Mouse (Mus musculus) bone marrow macrophage, adult 2 months (primary cell): Measurements from ENCODE around the gene Zmat3. TPM values are rescaled to one million over a fixed set of nuclear protein-coding genes. Genes with fewer than 3 reads are reported as not detected.

Experiments
- H3K27ac ChIP-seq: 2 replicates; pipeline ENCODE4 v1.5.1; 2012; ENCODE audit warnings: low read depth, low read length; ENCODE audit not compliant: insufficient read depth
- H3K4me1 ChIP-seq: 2 replicates; pipeline ENCODE4 v1.6.1; 2012; ENCODE audit warnings: low read length; ENCODE audit not compliant: control insufficient read depth, insufficient read depth
- H3K4me3 ChIP-seq: 2 replicates; pipeline ENCODE4 v1.5.1; 2012; ENCODE audit warnings: mild to moderate bottlenecking, low read length, moderate library complexity; ENCODE audit not compliant: insufficient read depth
- CTCF ChIP-seq: IDR thresholded peaks from 2 replicates; pipeline ENCODE4 v1.5.1; 2012; ENCODE audit warnings: low read depth, mild to moderate bottlenecking, low read length, moderate library complexity
- POLR2A ChIP-seq: IDR thresholded peaks from 2 replicates; pipeline ENCODE4 v1.6.1; 2012; ENCODE audit warnings: mild to moderate bottlenecking, low read depth, low read length, borderline replicate concordance
- polyA plus RNA-seq: library from polyadenylated mRNA; stranded (reverse); fragments of >200 nt; gene quantifications from 2 replicates; pipeline ENCODE4 v1.2.4, GENCODE M21; 2012; ENCODE audit not compliant: missing spikeins, insufficient read depth, insufficient read length

Zmat3 gene
- polyA plus RNA-seq, 1 experiment, result 11.6 TPM

DNA sequence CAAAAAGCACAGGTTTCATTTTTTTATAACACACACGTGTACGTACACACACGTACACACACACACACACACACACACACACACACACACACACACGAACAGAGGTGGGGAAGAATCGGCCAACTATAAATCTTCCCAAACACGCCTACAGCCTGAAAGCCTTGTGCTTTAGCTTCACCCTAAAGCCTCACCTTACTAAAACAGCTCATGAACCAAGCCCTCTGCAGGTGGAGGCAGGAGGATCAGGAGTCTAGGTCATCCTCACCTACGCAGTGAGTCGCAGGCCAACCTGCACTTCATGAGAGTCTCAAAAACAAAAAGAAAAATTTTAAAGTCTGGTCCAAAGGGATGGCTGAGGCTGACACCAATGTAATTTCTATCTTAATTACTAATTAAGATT lies 6.7 kb upstream of the Zmat3 start:
- TF ChIP-seq CTCF, result no peak
- no peak for TF ChIP-seq POLR2A
- Histone ChIP-seq H3K4me1 (peaks cover 14% of the 10 kb centered on the region), H3K4me3 (no peak overlapping the region)

DNA sequence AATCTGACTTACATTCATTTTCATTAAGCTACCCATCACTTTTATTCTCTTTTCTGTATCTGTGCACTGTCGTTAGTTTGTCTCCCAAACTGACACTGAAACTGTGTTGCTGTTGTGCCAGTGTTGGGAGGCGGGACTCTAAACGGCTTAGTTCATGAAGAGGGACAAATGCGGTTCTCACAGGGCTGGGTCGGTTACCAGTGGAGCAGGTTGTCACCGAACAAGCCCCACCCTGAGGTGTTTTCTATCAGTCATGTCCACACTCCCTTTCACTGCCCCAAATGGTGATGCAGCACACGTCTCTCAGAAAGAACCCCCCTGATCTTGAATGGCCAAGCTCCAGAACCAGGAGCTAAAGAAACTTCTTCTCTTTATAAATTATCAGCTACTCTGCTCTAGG lies 6.1 kb upstream of the Zmat3 start:
- TF ChIP-seq CTCF (no peak), POLR2A (no peak)
- Histone ChIP-seq H3K27ac (no peak overlapping the region), H3K4me3 (no peak overlapping the region), H3K4me1 (peaks cover 14% of the 10 kb centered on the region)

More for the DNA sequence above, 6.7 kb upstream of the Zmat3 start:
- H3K27ac ChIP-seq, result no peak overlapping the region

DNA sequence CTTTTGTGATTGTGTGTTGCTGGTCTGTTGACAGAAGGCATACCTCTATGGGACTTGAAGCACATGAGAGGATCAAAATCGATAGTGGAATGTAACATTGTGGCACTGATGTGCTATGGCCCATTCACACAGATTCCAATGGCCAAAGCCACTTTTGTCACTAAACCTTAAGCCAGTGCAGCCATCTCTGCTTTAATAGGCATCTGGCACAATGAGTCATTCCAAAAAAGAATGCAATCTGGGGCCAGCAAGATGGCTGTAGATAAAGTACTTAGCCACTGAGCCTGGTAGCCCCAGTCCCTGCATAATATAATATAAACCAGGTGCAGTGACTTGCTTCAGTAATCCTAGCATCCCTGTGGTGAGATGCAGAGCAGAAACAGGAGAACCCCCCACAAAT lies 1.7 kb upstream of the Zmat3 start:
- peaks cover 29% of the 10 kb centered on the region for H3K4me1 ChIP-seq
- H3K27ac ChIP-seq, result no peak overlapping the region
- H3K4me3 ChIP-seq, result no peak overlapping the region
- no peak for TF ChIP-seq POLR2A
- TF ChIP-seq CTCF, result no peak

DNA sequence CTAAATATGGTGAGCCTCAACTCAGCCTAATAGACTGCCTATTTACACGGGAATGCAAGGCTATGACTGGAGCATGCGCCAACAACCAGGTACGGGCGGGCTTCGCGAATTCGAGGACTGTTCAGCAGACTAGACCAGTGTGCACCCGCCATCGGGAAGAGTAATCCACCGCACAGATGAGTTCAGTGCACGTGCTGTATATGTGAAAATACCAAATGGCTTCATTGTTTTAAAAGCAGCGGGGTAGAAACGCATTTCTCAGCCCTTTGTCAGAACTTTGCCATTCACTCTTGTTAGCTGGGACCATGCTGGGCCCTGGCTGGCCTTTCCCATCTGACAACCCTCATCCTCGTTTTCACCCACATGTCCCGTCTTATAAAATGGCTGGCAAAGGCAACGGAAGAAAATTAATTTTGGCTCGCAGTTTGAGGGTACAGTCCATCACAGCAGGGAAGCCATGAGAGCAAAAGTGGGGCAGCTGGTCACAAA lies 476 bp upstream of the Zmat3 start:
- Histone ChIP-seq H3K4me1 (peaks cover 34% of the 10 kb centered on the region), H3K4me3 (peak overlapping the region; percentile 78)

DNA sequence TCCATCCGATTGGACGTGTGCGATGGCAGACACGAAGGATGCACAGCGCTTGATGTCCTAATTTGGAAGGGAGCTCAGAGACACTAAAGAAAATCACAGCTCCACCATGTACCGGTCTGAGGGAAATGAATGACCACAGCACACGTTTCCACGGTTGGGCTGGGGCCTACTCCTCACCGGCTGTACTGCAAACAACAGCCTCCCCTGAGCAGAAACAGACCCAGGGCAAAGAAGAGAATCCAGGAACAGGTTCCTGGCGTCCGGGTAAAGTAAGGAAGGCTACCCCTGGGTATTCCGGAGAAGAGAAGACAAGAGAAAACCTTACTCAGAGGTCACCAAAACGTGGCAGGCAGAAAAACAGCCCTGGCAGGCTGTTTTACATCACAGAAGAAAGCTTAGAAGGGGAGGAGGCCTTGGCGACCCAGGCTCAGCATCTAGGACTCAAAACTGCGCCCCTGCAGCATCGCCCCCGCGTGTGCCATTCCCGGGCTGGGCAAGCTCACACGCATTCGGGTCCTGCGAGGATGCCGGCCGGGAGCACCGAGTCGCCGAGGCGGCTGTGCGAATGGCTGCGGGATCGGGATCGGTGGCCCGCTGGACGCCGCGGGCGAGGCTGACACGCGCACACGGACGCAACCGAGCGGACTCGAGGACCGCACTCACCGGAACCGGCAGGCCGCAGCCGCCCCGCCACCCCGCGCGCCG lies 821 bp downstream of the Zmat3 start:
- TF ChIP-seq CTCF (no peak), POLR2A (no peak)
- Histone ChIP-seq H3K27ac (peak overlapping the region; percentile 72), H3K4me3 (peak overlapping the region; percentile 78), H3K4me1 (peaks cover 28% of the 10 kb centered on the region)

More for the DNA sequence above, 476 bp upstream of the Zmat3 start:
- H3K27ac ChIP-seq, result no peak overlapping the region
- TF ChIP-seq CTCF (no peak), POLR2A (no peak)

DNA sequence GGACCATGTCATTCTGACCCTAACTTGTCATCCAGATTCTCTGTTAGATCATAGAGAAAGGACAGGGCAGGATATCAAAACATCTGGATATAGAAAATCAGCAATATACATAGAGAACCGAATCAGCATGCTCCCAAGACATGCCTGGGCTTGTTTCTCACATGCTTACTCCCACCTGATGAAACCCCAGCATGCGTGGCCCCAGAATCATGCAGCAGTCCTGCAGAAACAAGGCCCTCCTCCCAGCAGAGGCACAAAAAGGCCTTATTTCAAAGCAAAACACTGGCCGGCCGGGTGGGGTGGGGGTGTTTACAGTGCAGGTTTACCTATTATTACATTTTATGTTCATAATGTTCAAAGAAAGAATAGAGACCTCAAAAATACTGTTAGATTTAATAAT lies 1.6 kb downstream of the Zmat3 start:
- Histone ChIP-seq H3K27ac (peak overlapping the region; percentile 84), H3K4me3 (peak overlapping the region; percentile 69), H3K4me1 (peaks cover 27% of the 10 kb centered on the region)
- no peak for TF ChIP-seq CTCF

DNA sequence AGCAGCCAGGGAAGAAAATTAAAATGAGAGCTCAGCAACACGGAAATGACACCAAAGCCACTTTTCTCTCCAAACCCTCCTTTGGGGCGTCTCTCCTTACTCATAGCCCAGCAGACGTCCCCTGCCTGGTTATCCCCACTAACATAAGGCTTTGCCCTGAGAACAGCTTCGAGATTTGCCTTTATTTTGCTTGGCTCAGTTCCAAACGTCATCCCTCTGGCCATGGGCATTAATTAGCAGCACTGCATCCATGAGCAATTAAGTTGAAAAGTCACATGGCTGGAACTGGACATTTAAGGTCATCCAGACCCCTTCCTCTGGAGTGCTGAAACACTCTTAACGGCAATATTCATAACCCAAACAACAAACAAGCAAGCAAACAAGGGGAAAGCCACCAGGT lies 4.6 kb downstream of the Zmat3 start:
- Histone ChIP-seq H3K4me3 (no peak overlapping the region), H3K27ac (no peak overlapping the region), H3K4me1 (peaks cover 18% of the 10 kb centered on the region)
- TF ChIP-seq CTCF (no peak), POLR2A (no peak)

DNA sequence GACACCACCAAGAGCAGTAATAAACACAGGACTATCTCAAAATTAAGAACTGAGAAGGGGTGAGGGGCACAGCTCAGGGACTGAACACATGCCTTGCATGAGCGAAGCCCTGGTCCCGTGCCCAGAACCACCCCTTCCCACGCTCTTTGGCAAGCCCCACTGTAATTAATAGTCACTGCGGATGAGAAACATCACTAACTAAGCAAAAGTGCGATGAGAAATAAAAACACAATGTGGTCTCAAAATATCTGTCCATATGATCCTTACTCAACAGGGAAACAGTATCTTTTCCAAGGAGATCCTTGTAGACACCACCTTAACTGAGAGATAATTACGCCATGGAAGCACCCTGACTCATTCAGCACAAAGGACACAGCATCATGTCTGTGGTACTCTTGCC lies 17.9 kb downstream of the Zmat3 start:
- TF ChIP-seq POLR2A (no peak), CTCF (no peak)
- Histone ChIP-seq H3K4me3 (no peak overlapping the region), H3K27ac (no peak overlapping the region), H3K4me1 (no peaks in the 10 kb centered on the region)

DNA sequence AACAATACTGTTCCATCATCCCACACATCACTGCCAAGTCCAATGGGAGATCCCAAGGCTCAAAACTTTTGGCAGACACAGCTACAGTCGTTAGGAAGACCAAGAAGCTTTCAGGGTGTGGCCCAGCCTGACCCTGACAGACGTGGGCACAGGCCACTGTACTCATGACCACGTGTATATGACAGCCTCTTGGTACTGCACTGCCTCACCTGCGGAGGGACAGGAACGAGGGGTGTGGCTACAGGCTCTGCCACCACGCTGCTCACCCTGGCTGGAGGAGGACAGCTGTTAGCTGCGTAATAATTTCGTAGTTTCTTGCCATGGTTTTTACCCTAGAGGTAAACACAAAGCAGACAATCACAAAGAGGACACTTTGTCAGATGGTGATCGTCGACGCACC lies 20.6 kb downstream of the Zmat3 start:
- TF ChIP-seq CTCF (no peak), POLR2A (no peak)
- Histone ChIP-seq H3K4me1 (no peaks in the 10 kb centered on the region), H3K27ac (no peak overlapping the region), H3K4me3 (no peak overlapping the region)

DNA sequence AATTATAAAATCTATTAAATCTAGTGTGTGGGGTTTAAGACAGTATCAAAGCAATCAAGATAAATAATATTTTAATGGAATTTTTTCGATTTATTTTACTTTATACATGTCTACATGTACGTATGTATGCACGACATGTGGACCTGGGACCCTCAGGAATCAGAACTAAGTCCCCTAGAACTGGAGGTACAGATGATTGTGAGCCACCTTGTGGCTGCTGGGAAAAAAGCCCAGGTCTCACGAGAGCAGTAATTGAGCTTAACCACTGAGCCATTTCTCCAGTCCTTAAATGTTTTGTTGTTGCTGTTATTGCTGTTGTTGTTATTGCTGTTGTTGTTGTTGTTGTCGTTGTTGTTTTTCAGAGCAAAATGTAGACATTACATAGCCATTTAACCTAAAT lies 21.0 kb downstream of the Zmat3 start:
- H3K4me3 ChIP-seq, result no peak overlapping the region
- no peaks in the 10 kb centered on the region for H3K4me1 ChIP-seq
- H3K27ac ChIP-seq, result no peak overlapping the region
- no peak for TF ChIP-seq CTCF
- TF ChIP-seq POLR2A, result no peak

DNA sequence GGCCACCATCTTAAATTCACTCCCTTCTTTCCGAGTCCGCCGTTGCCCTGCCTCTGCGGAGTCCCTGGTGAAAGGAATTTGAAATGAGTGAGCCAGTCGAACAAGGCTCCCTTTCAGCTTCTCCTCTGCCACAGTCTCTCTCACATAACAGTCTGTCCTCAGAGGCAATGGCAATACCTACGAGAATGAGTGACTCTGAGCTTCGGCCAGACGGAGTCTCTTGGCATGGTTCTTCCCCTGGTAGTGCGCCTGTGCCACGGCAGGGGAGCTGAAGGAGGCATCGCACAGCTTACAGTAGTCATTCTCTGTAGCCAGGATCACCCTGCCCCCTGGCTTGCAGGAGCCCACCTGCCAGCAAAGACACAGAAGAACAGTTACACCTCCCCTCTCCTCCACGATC lies 22.4 kb downstream of the Zmat3 start:
- Histone ChIP-seq H3K27ac (no peak overlapping the region), H3K4me1 (no peaks in the 10 kb centered on the region), H3K4me3 (no peak overlapping the region)
- no peak for TF ChIP-seq CTCF
- no peak for TF ChIP-seq POLR2A
